23 mouse cellular contexts compared by ENCODE assay signal in genomic region chrX:7690486-7690885, GRCm38 (mm10). TPM values are rescaled to one million over a fixed set of nuclear protein-coding genes. Genes with fewer than 3 reads are reported as not detected.
"Had no signal": no experiment of that assay in that cellular context is flagged by ENCODE, and none has a peak within 500 bp of the region (broad histone marks: within the 10 kb centered on the region; RNA-seq: fewer than 3 reads in every experiment).

No protein-coding gene starts in this region.

- H3K4me2 ChIP-seq: intestine, embryonic 15.5 days; kidney, embryonic 15.5 days; limb, embryonic 13.5 days; liver, embryonic 12.5 days; liver, embryonic 15.5 days; midbrain, embryonic 11.5 days had no signal

- DNase-seq: kidney, adult 11 months; kidney, adult 8-10 months; kidney, postnatal 10 days; kidney, postnatal 36 days; liver; midbrain, embryonic 14.5 days; right cerebral cortex, postnatal 4 days; thymus, postnatal 25 days had no signal

- H3K27me3 ChIP-seq: intestine, embryonic 15.5 days; kidney, embryonic 15.5 days; limb, embryonic 13.5 days; liver, embryonic 12.5 days; liver, embryonic 15.5 days had no signal

- H3K4me3 ChIP-seq: intestine, embryonic 15.5 days; kidney, embryonic 15.5 days; limb, embryonic 10.5 days; limb, embryonic 13.5 days; liver, embryonic 12.5 days; liver, embryonic 15.5 days had no signal

- H3K9me3 ChIP-seq: intestine, embryonic 15.5 days; kidney, embryonic 15.5 days; limb, embryonic 10.5 days; limb, embryonic 13.5 days; liver, embryonic 12.5 days; liver, embryonic 15.5 days had no signal

- H3K36me3 ChIP-seq: intestine, embryonic 15.5 days; kidney, embryonic 15.5 days; limb, embryonic 10.5 days; limb, embryonic 13.5 days; liver, embryonic 12.5 days; liver, embryonic 15.5 days had no signal

- H3K9ac ChIP-seq: intestine, embryonic 15.5 days; kidney, embryonic 15.5 days; limb, embryonic 13.5 days; liver, embryonic 12.5 days; liver, embryonic 15.5 days had no signal

- H3K27ac ChIP-seq: intestine, embryonic 15.5 days; kidney, embryonic 15.5 days; limb, embryonic 10.5 days; limb, embryonic 13.5 days; liver, embryonic 12.5 days; liver, embryonic 15.5 days; stomach, postnatal 0 days had no signal

- H3K4me1 ChIP-seq: intestine, embryonic 15.5 days; kidney, embryonic 15.5 days; limb, embryonic 10.5 days; limb, embryonic 13.5 days; liver, embryonic 12.5 days; liver, embryonic 15.5 days had no signal

- ATAC-seq: intestine, embryonic 15.5 days; liver, embryonic 12.5 days had no signal

RNA-seq across cellular contexts. Expression of gene Magix, which starts 9.4 kb away (rescaled TPM):
- total RNA-seq: megakaryocyte progenitor cell, adult 5-6 weeks; midbrain, postnatal 0 days had no signal
- polyA plus RNA-seq: midbrain, embryonic 11.5 days; neural tube, embryonic 11.5 days had no signal

RNA-seq across cellular contexts. Expression of gene Gm45208, which starts 31.6 kb away (rescaled TPM):
- total RNA-seq: layer of hippocampus, postnatal 14 days; left cerebral cortex, postnatal 14 days; megakaryocyte progenitor cell, adult 5-6 weeks; megakaryocyte-erythroid progenitor cell, adult 5-6 weeks had no signal
- polyA plus RNA-seq: intestine, embryonic 15.5 days; limb, embryonic 10.5 days; liver, embryonic 12.5 days; liver, embryonic 15.5 days; midbrain, embryonic 11.5 days; midbrain, embryonic 14.5 days; midbrain, postnatal 0 days; neural tube, embryonic 11.5 days; stomach, postnatal 0 days; urinary bladder, adult 2 months had no signal
